In genomic region chr14:30251351-30251750, GRCm38 (mm10) we compare ENCODE assay signal across 21 mouse cellular contexts.
DNase-seq lines count a peak whose midpoint lies in the region; ATAC-seq and TF ChIP-seq lines count a peak whose summit lies in the region.
"Had no signal": no experiment of that assay in that cellular context is flagged by ENCODE, and none has a peak within 500 bp of the region (broad histone marks: within the 10 kb centered on the region; RNA-seq: fewer than 3 reads in every experiment).

No protein-coding gene starts in this region.

- TF ChIP-seq POLR2A in cerebellum, adult 2 months (IDR thresholded peaks at IDR 0.05; ENCODE audit: borderline replicate concordance, insufficient read depth, low read length): no peak

- H3K27ac ChIP-seq in cerebellum, adult 2 months (ENCODE audit: insufficient read depth, low read length): no peak overlapping the region
- H3K27ac ChIP-seq: forebrain, embryonic 10.5 days; forebrain, embryonic 13.5 days; gastrocnemius, adult 2 months; hindbrain, embryonic 10.5 days; hindbrain, embryonic 13.5 days had no signal

- no peaks in the 10 kb centered on the region for H3K27me3 ChIP-seq in cerebellum, adult 2 months (ENCODE audit: control insufficient read depth, insufficient read depth, low read length)
- H3K27me3 ChIP-seq: forebrain, embryonic 13.5 days; hindbrain, embryonic 13.5 days had no signal

- 90% methylated on average over 5 of the region's 5 CpGs for WGBS in cerebellum, adult 2 months

- peaks cover 20% of the 10 kb centered on the region for H3K4me1 ChIP-seq in cerebellum, adult 2 months (ENCODE audit: control insufficient read depth, insufficient read depth, low read length)

- H3K4me3 ChIP-seq in cerebellum, adult 2 months (replicated peaks; ENCODE audit: insufficient read depth, low read depth, low read length): no peak overlapping the region
- H3K4me3 ChIP-seq: forebrain, embryonic 10.5 days; forebrain, embryonic 13.5 days; gastrocnemius, adult 2 months; hindbrain, embryonic 10.5 days; hindbrain, embryonic 13.5 days had no signal

- ATAC-seq in megakaryocyte, adult 5-6 weeks (ENCODE audit: poor library complexity, severe bottlenecking): peak; percentile 39
- ATAC-seq: activated CD4-positive, CD25-positive, alpha-beta regulatory T cell, adult 4 months; hindbrain, embryonic 16.5 days had no signal

- TF ChIP-seq CTCF in cerebellum, adult 2 months (IDR thresholded peaks at IDR 0.05; ENCODE audit: borderline replicate concordance, insufficient read depth, low read depth, low read length): no peak

- peak; percentile 1 for DNase-seq in cerebellum, adult 11-12 months
- DNase-seq in cerebellum, adult 2 months: no peak
- DNase-seq in testis, postnatal 10 days (ENCODE audit: low spot score): peak; percentile 19
- no peak for DNase-seq in testis, postnatal 14 days (ENCODE audit: low spot score)
- no peak for DNase-seq in right cerebral cortex, postnatal 36 days (ENCODE audit: low spot score in 2 of 2)
- no peak for DNase-seq in kidney, postnatal 36 days
- DNase-seq: adrenal gland, adult 8-10 months; adrenal gland, postnatal 25 days; cerebellum, adult 11 months; cerebellum, adult 9-10 months; forebrain, postnatal 0 days; gastrocnemius, adult 2 months; gastrocnemius, postnatal 14 days; heart, postnatal 36 days had no signal

Comparison
In these comparisons a context has a peak if more than half of its experiments do, and no peak if none do; other contexts are left out.
1. DNase-seq: peak in cerebellum, adult 11-12 months (single experiment) and testis, postnatal 10 days (single experiment); none in cerebellum, adult 2 months (0 of 2), testis, postnatal 14 days (single experiment), right cerebral cortex, postnatal 36 days (0 of 2) and kidney, postnatal 36 days (0 of 2).